14 mouse cellular contexts compared by ENCODE assay signal in the genomic region with DNA sequence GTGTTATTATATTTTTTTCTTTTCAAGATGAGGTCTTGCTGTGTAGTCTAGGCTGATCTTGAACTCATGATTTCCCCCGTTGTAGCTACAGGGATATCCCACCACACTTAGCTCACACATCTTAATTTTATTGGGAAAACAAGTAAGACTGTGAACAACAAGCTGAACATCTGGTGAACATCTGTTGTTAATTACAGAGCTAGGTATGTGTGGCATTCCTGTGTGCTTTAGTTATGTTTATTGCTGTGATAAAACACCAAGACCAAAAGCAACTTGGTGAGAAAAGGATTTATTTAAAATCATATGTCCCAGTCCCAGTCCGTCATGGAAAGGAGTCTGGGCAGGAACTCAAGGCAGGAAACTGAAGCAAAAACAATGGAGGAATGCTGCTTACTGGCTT.
"Had no signal": no experiment of that assay in that cellular context is flagged by ENCODE, and none has a peak within 500 bp of the region (broad histone marks: within the 10 kb centered on the region; RNA-seq: fewer than 3 reads in every experiment).

No protein-coding gene starts in this region.

- H3K36me3 ChIP-seq: midbrain, embryonic 13.5 days; midbrain, embryonic 15.5 days; neural tube, embryonic 12.5 days; stomach, embryonic 15.5 days had no signal

- H3K9ac ChIP-seq: lung, embryonic 14.5 days; midbrain, embryonic 13.5 days; midbrain, embryonic 15.5 days; neural tube, embryonic 12.5 days; stomach, embryonic 15.5 days had no signal

- H3K9me3 ChIP-seq: midbrain, embryonic 13.5 days; midbrain, embryonic 15.5 days; stomach, embryonic 15.5 days had no signal

- DNase-seq: lung, adult 18-20 months; lung, embryonic 14.5 days; lung, postnatal 10 days; lung, postnatal 4 days; right cerebral cortex, postnatal 14 days; thymus, adult 18-20 months; thymus, postnatal 14 days; thymus, postnatal 36 days had no signal

- H3K27ac ChIP-seq: midbrain, embryonic 13.5 days; midbrain, embryonic 15.5 days; neural tube, embryonic 12.5 days; stomach, embryonic 15.5 days had no signal

- H3K27me3 ChIP-seq: midbrain, embryonic 13.5 days; neural tube, embryonic 12.5 days; stomach, embryonic 15.5 days had no signal

- H3K4me1 ChIP-seq: midbrain, embryonic 13.5 days; midbrain, embryonic 15.5 days; neural tube, embryonic 12.5 days; stomach, embryonic 15.5 days had no signal

- ATAC-seq: midbrain, embryonic 13.5 days; midbrain, embryonic 15.5 days had no signal

- H3K4me3 ChIP-seq: megakaryocyte, embryonic 14.5 days; midbrain, embryonic 13.5 days; midbrain, embryonic 15.5 days; neural tube, embryonic 12.5 days; stomach, embryonic 15.5 days had no signal

- H3K4me2 ChIP-seq: lung, embryonic 14.5 days; midbrain, embryonic 11.5 days; midbrain, embryonic 13.5 days; midbrain, embryonic 15.5 days; neural tube, embryonic 12.5 days; stomach, embryonic 15.5 days had no signal
